Mouse (Mus musculus) urinary bladder, postnatal 14 days (tissue): ENCODE results near the gene Srl.
"Not testable (repeated sequence)": the region's sequence is repeated elsewhere in the genome, so short reads cannot be mapped to it uniquely, and the experiment has no call there.

Source experiments
- DNase-seq: peaks from one replicate; pipeline ENCODE4 v3.0.0; 2021; ENCODE audit warnings: low spot score

Gene Srl

DNA sequence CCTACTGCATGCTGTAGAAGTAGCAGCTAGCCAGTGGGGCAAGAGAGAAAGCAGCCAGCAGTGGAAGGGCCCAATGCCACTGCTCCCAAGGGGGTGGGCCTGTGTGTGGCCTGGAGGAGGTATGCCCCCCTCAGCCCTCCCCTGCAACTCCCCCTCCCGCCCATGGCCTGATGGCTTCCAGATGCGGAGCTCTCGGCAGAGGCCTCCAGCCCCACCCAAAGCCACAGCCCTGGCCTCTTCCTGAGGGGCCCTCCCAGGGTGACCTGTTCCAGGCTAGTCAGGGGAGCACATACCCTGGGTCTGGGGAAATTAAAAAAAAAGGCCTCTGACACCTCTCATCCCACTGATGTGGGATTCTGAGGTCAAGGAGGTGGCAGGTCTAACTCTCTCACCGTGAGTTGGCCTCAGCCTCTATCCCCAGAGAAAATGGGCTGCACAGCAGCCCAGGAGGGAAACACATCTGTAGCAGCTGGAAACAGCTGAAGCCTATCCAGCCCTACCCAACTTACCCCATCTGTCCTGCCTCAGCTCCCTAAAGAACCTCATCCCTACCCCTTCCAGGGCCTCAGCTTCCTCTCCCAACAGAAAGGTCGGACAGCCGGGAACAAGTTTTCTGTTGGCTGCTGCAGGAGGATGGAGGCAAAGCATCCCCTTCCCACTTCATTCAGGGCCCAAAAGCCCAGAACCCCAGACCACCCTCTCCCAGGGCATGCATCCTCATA is 11.4 kb upstream of the Srl start:
- peak; percentile 44 for DNase-seq

DNA sequence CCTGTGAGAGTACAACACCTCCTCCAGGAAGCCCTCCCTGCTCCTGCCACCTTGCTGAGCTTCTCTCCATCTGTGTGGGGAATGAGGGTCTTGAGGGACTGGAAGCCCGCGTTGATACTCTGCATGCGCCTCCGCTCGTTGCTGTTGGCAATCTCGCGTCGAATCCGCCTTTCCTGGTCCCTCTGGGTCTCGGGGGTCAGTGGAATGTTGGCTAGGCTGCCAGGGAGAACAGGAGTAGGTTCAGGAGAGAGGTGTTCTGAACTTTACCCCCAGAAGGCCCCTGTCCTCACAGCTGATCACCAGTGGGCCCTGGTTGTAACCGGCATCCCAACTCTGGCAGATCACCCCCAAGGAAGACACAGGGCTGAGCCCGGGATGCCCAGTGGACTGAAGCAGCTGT is 10.3 kb upstream of the Srl start:
- no peak for DNase-seq

DNA sequence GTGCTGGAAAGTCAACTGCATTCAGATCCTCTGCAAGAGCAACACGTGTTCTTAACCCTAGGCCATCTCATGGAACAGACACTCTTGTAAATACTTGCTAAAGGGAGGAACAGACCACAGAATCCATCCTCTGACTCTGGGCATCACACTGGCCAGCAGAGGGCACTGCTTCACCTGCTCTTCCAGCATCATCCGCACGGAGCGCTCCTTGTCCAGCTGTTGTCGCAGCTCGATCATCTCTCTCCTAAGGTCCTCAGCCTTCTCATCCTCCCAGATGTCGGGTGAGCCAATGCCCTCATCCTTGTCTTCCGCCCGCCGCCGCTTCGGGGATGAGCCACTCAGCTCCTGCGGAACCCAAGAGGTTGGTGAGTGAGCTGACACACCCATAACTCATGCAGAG is 9.4 kb upstream of the Srl start:
- DNase-seq = peak; percentile 73

DNA sequence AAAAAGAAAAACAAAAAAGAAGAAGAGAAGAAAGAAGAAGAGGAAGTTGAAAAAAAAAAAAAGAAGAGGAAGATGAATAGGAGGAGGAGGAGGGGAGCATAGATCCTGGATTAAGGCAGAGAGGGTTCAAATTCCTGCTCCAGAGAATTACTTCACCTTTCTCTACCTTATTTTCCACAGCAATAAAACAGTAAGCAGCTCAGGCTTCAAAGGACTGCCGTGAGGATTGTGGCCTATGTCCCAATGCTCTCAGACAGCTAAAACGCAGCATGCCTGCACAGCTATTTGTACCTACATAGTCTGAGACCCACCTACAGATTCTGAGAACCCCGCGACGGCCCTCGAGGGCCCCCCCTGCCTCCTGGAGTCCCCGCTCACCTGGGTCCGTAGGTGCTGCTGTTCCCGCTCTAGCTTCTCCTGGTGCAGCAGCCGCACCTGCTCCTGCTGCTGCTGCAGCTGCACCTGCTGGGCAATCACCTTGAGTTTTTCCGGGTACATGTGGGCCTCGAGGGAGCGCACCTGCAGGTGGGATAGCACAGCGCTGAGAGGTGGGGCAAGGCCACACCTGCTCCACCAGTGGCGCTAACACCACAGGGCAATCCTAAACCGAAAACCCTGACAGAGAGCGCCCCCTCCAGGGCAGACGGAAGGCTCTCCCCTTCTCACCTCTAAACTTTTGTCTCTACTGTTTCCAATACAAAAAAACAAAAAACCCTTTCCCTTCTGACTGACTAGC is 7.5 kb upstream of the Srl start:
- no peak for DNase-seq

DNA sequence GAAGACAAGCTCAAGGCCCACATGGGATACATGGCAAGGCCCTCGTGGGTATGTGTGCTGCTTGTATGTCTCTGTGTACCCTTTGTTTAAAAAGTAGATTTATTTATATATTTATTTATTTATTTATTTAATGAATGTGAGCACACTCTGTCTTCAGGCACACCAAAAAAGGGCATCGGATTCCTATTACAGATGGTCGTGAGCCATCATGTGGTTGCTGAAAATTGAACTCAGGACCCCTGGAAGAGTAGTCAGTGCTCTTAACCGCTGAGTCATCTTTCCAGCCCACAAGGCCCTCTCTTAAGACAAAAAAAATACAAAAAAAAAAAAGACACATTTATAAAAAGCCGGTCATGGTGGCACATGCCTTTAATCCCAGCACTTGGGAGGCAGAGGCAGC is 6.0 kb upstream of the Srl start:
- DNase-seq = no peak

DNA sequence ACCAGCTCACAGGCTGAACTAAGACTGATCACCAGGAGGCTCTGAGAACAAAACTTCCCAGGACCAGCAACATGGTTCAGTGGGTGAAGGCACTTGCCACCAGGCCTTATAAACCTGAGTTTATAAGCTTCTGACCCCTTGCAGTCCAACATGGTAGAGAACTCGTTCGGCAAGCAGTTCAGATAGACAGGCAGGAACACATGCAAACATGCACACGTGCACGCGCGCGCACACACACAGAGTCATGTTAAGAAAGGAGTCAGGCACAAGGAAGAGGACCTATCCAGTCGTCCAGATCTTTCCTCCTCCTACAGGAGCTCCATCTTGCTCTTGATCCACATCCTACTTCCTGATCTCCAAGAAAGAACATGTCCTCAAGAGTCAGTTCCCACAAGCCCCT is 5.2 kb upstream of the Srl start:
- DNase-seq = no peak

DNA sequence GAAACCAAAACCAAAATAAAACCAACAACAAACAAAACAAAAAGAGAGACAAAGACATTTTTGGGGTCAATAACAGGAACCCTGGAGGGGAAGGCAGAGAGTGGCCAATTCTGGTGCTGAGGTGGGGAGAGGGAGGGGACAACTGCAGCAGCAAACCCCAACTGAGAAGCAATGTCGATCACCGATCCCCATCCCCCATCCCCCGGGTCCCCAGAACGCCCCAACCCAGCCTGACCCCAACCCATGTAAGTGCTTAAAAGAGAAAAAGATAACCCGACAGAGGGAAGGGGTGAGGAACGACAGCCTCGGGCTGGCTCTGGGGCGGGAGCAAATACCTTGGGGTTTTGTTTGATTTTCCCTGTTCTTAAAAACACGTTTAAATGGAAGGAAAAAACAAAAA is 3.2 kb upstream of the Srl start:
- no peak for DNase-seq

DNA sequence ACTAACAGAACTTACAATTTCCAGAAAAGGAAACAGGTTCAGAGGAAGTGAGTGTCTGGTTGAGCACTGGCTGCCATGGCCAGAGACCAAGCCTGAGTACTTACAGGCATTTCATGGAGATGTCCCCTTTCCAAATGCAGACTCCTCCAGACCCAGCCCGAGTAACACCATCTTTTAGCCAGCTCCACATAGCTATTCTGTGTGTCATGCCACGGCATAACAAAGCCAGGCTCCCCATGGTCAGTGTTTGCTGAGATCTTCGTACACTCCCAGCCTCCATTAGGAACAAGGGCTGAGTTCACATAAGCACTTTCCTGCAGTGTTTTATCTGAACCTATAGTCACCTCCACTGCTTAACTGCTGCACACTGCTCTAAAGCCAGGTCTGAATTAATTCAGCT is 1.6 kb upstream of the Srl start:
- DNase-seq = no peak

DNA sequence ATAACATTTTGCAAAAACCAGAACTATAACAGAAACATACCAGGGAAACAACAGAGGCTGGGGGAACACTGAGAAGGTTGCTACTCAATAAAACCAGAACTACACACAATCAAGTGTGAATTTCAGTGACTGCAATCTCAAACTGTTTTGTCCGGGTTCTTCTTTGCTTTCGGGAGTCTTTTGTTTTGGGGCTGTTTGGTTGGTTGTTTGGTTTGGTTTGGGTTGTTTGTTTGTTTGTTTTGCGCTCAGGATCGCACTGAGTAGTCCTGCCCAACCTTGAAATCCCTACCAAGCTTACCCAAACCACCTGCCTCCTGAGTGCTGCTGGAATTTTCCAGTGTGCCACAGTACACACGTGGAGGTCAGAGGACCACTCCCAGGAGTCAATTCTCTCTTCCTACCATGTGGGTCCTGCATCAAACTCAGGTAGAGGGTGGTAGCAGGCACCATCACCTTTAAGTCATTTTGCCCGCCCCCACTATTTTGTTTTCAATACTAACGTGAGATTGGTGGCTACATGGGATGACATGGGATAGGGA is 689 bp upstream of the Srl start:
- no peak for DNase-seq

DNA sequence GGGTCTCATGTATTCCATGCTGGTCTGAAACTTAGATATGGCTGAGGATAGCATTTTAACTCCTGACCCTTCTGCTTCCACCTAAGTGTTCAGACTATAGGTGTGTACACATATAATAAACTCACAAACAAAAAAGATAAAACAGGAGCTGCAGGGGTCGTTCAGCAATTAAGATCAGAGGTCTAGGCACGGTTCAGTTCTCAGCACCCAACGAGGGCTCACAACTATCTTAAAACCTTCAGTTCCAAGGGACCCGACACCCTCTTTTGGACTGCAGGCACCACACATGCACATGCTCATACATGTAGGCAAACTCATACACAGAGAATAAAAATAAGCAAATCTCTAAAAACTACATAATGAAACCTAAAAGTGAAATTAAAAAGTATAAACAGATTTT is 583 bp downstream of the Srl start:
- DNase-seq = no peak

DNA sequence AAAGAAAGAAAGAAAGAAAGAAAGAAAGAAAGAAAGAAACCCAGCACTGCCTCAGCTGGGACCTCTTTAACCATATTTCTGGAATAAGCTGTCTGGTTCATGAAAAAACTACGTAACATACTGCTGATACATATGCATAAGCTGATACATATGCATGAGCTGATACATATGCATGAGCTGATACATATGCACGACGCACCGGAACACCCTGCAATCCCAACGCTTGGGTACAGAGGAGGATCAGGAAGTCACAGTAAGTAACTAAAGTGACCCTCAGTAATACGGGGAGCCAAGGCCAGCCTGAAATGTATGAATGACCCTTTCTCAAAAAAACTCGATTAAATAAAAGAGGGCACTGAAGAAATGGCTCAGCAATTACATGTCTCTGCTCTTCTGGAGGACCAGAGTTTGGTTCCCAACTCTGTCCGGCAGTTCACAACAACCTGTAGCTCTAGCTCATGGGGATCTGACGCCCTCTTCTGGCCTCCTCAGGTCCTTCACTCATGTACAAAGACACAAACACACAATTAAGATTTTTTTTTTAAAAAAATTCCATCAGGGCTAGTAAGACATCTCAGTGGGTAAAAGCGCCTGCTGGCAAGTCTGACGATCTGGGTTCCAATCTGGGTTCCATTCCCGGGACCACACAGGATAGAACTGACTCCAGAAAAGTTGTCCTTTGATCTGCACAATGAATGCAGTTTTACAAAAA is 1.4 kb downstream of the Srl start:
- DNase-seq = no peak

DNA sequence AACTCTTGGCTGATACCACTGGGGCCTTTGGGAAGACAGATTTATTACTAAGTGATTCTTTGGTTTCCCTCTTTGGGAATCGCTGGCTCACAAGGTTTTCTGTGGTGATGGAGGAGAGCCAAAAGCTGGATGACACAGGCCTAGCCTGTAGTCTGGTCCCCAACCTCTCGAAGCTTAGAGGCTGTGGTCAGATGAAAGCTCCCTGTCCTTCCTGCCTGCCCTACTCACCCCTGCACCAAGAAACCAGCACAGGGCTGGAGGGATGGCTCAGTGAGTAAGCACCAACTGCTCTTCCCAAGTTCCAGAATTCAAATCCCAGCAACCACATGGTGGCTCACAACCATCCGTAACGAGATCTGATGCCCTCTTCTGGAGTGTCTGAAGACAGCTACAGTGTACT is 2.1 kb downstream of the Srl start:
- DNase-seq = no peak

DNA sequence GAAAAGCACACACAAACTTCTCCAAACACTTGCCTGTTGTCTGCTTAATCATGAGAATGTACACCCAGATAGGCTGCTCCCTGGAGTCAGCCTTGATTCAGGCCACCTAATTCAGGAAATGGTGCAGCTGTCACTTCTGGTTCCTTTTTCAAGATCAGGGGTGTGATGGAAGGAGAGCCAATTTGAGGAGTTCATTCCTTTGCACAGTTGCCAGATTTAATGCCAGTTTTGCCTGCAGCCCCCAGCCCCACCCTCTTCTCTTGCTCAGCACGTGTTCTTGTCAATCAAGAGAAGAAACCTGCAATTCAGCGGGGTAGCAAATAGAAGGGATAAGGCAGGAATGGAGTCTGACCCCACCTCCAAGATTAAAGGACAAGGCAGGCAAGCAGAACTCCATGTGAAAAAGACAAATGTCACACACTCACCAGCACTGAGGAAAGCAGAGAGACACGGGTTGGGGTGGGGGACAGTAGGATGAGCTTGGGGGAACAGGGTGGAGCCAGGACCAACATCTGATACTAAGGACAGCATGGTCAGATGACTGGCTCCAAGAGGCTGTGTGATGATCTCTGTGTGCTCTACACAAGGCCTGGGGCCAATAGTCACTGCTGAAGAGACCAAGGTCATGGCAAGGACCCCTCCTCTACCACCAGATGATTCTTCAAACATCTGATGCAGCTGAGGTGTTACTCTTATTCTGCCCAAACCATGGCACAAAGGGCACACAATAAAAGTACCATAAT is 3.8 kb downstream of the Srl start:
- DNase-seq = no peak

DNA sequence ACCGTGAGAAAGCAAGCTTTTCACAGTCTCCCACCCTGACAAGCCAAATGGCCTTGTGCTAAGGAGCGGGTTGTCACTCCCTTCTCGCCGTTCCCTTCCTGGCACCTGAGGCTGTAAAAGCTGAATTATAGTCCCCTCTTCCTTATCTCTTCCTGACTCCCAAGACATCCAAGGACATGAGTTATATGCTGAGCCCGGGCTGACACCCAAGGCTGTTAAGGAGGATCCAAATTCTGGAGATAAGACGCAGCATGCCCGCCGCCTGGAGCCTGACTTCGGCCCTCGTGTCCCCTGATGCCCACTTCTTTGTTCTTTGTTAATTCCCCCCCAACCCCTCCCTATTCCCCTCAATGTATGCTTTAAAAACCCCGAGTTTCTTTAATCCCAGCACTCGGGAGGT is 14.2 kb downstream of the Srl start:
- DNase-seq = not testable (repeated sequence)

DNA sequence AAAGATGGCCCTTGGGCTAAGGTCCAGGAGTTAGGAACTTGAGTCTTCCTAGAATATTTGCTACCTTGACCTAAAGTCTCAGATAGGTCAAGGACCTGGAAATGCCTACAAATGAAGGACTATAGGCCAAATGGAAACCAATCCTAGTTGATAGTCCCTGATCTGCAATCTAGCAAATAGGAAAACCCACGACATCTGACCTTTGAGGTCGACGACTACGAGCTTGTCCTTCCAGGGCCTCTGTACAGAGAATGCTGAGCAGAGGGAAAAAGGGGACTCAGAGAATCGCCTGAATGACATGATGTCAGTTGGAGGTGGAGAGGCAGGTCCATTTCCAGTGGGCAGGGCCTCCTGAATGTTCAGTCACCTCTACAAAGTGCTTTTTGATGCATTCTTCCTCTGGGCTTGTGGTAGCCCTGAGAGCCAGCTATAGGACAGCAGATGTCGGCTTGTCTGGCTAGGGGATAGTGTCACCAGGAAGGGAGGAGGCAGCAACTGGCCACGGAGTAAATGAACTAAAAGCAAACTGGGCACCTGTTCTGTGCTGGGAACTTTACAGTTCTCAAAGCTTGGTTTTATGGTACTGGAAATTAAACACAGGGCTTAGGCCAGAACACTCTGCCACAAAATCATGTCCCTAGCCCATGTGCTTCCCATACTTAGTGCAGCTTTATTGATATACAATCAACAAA is 18.2 kb downstream of the Srl start:
- DNase-seq = no peak

DNA sequence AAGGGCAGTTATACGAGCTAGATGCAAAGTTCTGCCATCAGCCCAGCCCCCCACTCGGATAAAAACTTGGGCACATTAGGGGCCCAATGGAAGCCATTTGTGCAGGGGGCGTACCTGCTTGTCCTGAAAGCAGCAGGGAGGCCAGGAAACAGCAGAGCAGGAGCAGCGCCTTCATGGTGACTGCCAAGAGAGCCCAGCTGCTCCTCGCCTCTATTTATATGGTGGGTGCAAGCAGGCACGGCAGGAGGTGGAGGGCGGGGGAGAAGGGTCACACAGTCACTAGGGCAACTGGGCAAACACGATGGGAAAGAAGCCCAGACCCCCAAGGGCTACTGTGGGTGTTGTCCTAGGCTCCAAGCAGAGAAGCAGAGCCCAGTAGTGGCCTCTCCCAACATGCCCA is 18.7 kb downstream of the Srl start:
- DNase-seq = no peak

DNA sequence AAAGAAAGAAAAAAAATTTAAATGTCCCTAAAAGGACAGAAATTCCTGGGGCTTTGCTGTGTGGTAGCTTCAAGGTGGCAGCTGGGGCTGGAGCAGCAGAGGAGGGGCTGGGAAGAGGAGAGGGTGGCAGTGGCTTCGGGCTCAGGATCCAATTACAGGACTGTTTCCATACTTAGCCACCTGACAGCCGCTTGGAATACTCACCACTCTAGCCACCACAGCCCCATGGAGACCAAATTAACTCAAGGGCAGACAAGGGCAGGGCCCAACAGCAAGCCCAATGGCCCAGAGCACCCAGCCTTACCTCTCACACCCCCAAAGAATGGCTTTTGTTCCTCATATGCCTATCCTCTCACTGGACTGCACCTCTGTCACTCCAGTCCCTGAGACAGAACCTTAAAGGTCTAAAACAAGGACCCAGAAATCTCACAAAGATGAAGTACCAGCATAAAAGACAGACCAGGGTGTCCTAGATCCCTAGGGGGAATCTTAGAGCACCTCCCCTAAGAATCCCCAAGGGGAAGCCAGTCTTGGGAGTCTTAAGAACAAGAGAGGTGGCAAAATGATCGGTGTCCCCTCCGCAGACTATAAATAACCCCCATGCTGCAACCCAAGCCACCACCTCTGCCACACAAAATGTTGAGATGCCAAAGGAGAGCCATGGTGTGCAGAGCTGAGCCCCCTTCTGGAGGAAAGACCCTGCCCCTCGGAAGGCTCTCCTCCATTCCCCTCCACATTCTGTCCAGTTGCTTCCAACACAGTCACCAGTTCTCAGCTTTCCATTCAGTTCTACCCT is 19.7 kb downstream of the Srl start:
- DNase-seq = no peak

DNA sequence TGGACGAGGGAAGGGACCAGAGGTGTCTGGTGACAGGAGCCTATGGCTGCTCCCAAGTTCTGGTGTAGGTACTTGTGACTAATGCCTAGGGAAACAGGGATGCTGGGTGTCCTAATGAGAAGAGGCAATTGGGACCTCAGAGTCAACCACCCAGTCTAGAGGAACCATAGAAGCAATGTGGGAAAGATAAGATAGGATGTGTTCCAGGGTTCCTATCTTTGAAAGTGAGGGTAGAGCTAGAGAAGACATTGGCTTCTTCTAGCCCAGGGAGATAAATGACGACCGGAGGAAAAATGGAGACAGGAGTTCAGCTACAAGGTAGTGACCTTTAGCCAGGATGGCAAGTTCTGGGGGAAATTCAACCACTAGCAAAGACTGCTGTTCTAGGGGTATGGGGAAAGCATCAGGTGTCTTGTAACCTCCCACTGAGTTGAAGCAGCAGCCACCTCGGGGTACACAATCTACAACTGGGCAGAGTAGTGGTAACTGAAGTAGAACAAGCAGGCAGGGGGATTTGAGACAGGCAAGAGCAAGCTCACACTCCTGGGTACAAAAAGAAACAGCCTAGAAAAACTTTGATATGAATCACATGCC is 20.4 kb downstream of the Srl start:
- DNase-seq = no peak

DNA sequence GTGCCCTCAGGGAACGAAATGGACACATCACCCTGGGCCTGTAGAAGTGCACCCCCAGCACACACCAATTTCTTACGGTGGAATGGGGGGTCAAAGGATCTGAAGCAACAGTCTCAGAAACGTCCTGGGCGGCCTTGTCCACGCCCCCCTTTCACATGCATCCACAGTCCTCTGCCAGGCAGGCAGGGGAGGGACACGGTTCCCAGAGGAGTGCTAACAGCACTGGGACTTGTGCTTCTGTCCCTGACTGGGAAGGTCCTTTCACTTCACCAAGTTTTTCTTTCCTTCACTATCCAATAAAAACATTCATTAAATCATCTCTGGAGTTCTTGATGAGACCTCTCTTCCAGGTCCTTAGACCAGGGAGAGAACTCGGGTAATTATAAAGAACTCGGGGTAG is 20.9 kb downstream of the Srl start:
- DNase-seq = no peak

DNA sequence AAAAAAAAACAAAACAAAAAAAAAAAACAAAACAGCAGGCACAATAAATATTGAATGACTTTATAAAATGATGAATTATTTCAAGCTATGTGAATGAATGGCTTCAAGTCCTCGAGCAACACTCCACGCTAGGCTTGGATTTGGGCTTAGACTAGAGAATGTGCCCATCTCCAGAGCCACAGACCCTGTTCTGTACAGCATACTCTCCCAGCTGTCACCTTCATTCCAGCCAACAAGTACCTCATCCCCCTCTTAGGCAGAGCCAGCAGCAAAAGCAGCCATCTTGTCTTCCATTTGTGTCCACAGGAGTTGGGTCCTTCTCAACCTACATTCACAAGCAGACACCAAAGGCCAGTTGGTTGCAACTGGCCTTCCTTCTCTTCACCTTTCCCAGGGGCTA is 21.8 kb downstream of the Srl start:
- DNase-seq = no peak

DNA sequence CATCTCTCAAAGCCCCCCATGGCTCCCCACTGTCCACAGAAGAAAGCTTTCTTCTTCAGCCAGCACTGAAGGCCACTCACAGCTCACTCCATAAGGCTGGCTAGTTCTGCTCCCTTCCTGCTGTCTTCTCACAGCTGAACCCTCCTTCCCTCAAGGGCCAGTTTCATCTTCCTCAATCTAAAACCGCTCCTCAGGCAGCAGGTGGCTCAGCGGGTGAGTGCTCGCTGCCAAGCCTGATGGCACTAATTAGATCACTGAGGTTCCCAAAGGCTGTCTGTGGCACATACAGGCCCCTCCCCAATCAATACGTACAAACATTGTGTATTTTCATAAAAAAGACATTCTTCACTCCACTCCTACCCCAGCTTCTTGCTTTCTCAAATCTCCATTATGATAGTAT is 22.5 kb downstream of the Srl start:
- DNase-seq = no peak
